Mouse (Mus musculus): ENCODE results near the gene Col6a5.

Col6a5 gene

GRCm38 (mm10) chr9:105960533-105960932 is at the start of gene Col6a5:
Gene Col6a5, minus strand, starts transcription at chr9:105960643.
- DNase-seq: peak in 1 of 2 experiments; percentile 3

- DNase-seq: no peak
Measured at GRCm38 (mm10) chr9:105997955-105998354, 37.5 kb upstream of the Col6a5 start.

GRCm38 (mm10) chr9:105992425-105992824 is 32.0 kb upstream of the Col6a5 start:
- no peak for DNase-seq

GRCm38 (mm10) chr9:105990099-105990498 is 29.7 kb upstream of the Col6a5 start:
- DNase-seq: no peak

- DNase-seq: no peak
Measured at GRCm38 (mm10) chr9:105989468-105989867, 29.0 kb upstream of the Col6a5 start.

- no peak for DNase-seq
Measured at GRCm38 (mm10) chr9:105988096-105988495, 27.7 kb upstream of the Col6a5 start.

GRCm38 (mm10) chr9:105984931-105985519 is 24.6 kb upstream of the Col6a5 start:
- no peak for DNase-seq

GRCm38 (mm10) chr9:105978479-105978878 is 18.0 kb upstream of the Col6a5 start:
- no peak for DNase-seq

- no peak for DNase-seq
Measured at GRCm38 (mm10) chr9:105976871-105977270, 16.4 kb upstream of the Col6a5 start.

- no peak for DNase-seq
Measured at GRCm38 (mm10) chr9:105976314-105976713, 15.9 kb upstream of the Col6a5 start.

GRCm38 (mm10) chr9:105973736-105974135 is 13.3 kb upstream of the Col6a5 start:
- DNase-seq: no peak

- DNase-seq: no peak
Measured at GRCm38 (mm10) chr9:105972031-105972430, 11.6 kb upstream of the Col6a5 start.

- no peak for DNase-seq
Measured at GRCm38 (mm10) chr9:105971351-105971894, 11.0 kb upstream of the Col6a5 start.

- DNase-seq: no peak
Measured at GRCm38 (mm10) chr9:105970901-105971300, 10.5 kb upstream of the Col6a5 start.

- DNase-seq: no peak
Measured at GRCm38 (mm10) chr9:105967976-105968375, 7.5 kb upstream of the Col6a5 start.

GRCm38 (mm10) chr9:105959116-105959515 is 1.3 kb downstream of the Col6a5 start:
- no peak for DNase-seq

- no peak for DNase-seq
Measured at GRCm38 (mm10) chr9:105949755-105950154, 10.7 kb downstream of the Col6a5 start.

GRCm38 (mm10) chr9:105947577-105947976 is 12.9 kb downstream of the Col6a5 start:
- no peak for DNase-seq

- peak in 1 of 2 experiments; percentile 4 for DNase-seq
Measured at GRCm38 (mm10) chr9:105933816-105934215, 26.6 kb downstream of the Col6a5 start.

GRCm38 (mm10) chr9:105929287-105929686 is 31.2 kb downstream of the Col6a5 start:
- DNase-seq: no peak

GRCm38 (mm10) chr9:105928406-105929071 is 31.9 kb downstream of the Col6a5 start:
- DNase-seq: no peak

- DNase-seq: no peak
Measured at GRCm38 (mm10) chr9:105923659-105924058, 36.8 kb downstream of the Col6a5 start.

GRCm38 (mm10) chr9:105915186-105915585 is 45.3 kb downstream of the Col6a5 start:
- no peak for DNase-seq

GRCm38 (mm10) chr9:105910166-105910565 is 50.3 kb downstream of the Col6a5 start:
- DNase-seq: no peak
